In genomic region chr2:91008536-91008935, GRCm38 (mm10) we compare ENCODE assay signal across 13 mouse cellular contexts.
DNase-seq lines count a peak whose midpoint lies in the region; ATAC-seq lines count a peak whose summit lies in the region.
"Had no signal": no experiment of that assay in that cellular context is flagged by ENCODE, and none has a peak within 500 bp of the region (broad histone marks: within the 10 kb centered on the region; RNA-seq: fewer than 3 reads in every experiment).

No protein-coding gene starts in this region.

- peak; percentile 55 to 62 for DNase-seq in cerebellum, adult 18-20 months
- no peak for DNase-seq in cerebellum, adult 11 months
- peak; percentile 45 for DNase-seq in brain, adult 2 months (ENCODE audit: low read depth, low spot score)
- peak; percentile 38 for DNase-seq in cerebellum, adult 9-11 months
- DNase-seq in cerebellum, postnatal 36 days, result peak; percentile 37 to 56
- no peak for DNase-seq in right cerebral cortex, postnatal 14 days
- DNase-seq: adrenal gland, postnatal 14 days; forebrain, postnatal 0 days; gastrocnemius, adult 2 months; gastrocnemius, postnatal 25 days had no signal

- no peak for ATAC-seq in frontal cortex, adult (ENCODE audit: low TSS enrichment)
- ATAC-seq: forebrain, embryonic 13.5 days; forebrain, postnatal 0 days; intestine, embryonic 15.5 days had no signal

Comparison
In these comparisons a context has a peak if more than half of its experiments do, and no peak if none do; other contexts are left out.
1. DNase-seq: peak in cerebellum, adult 18-20 months (2 of 2), brain, adult 2 months (single experiment), cerebellum, adult 9-11 months (single experiment) and cerebellum, postnatal 36 days (2 of 2); none in cerebellum, adult 11 months (single experiment) and right cerebral cortex, postnatal 14 days (single experiment).